Mouse (Mus musculus) ES-E14 (cell line): ENCODE measurements around the gene Enpp1. TPM values are rescaled to one million over a fixed set of nuclear protein-coding genes. Genes with fewer than 3 reads are reported as not detected.

Experiments
- DNase-seq: peaks from one replicate; pipeline ENCODE4 v3.0.0-alpha.2; 2013; ENCODE audit warnings: low read depth, low spot score
- H3K27ac ChIP-seq: 2 replicates; pipeline ENCODE4 v1.5.1; 2012; ENCODE audit warnings: low read depth, mild to moderate bottlenecking, low read length, moderate library complexity, mixed read lengths; ENCODE audit not compliant: poor library complexity, insufficient read depth, severe bottlenecking
- H3K36me3 ChIP-seq: 2 replicates; pipeline ENCODE4 v1.6.1; 2012; ENCODE audit warnings: mild to moderate bottlenecking, low read length, moderate library complexity, mixed read lengths; ENCODE audit not compliant: control insufficient read depth, poor library complexity, insufficient read depth, severe bottlenecking
- H3K4me1 ChIP-seq, 2 experiments: fragments of 150-350 bp in 1 of 2; sonication (generic) in 1 of 2; 2 replicates each; pipeline ENCODE4 v1.6.1; 2012; ENCODE audit warnings: low read length in 2 of 2, mild to moderate bottlenecking in 1 of 2, mixed read lengths in 1 of 2; ENCODE audit not compliant: control insufficient read depth in 2 of 2, insufficient read depth in 2 of 2, poor library complexity in 1 of 2
- H3K4me3 ChIP-seq, 2 experiments: fragments of 150-350 bp in 1 of 2; sonication (generic) in 1 of 2; 2 replicates each; pipeline ENCODE4 v1.5.1; 2012; ENCODE audit warnings: low read length in 2 of 2, low read depth in 1 of 2, mild to moderate bottlenecking in 1 of 2, mixed read lengths in 1 of 2; ENCODE audit not compliant: insufficient read depth in 1 of 2, poor library complexity in 1 of 2, severe bottlenecking in 1 of 2
- H3K9ac ChIP-seq: 2 replicates; pipeline ENCODE4 v1.6.1; 2012; ENCODE audit warnings: low read depth, mild to moderate bottlenecking, low read length, mixed read lengths; ENCODE audit not compliant: poor library complexity, insufficient read depth, severe bottlenecking
- H3K9me3 ChIP-seq: fragments of 150-350 bp; sonication (generic); 2 replicates; pipeline ENCODE4 v1.6.1; 2012; ENCODE audit warnings: low read depth, mild to moderate bottlenecking, low read length; ENCODE audit not compliant: control insufficient read depth, insufficient read depth
- CHD2 ChIP-seq: IDR thresholded peaks from 2 replicates; pipeline ENCODE4 v1.6.1; 2014; ENCODE audit warnings: mild to moderate bottlenecking, low read depth, low read length, inconsistent platforms
- HCFC1 ChIP-seq: IDR thresholded peaks from 2 replicates; pipeline ENCODE4 v1.6.1; 2012; ENCODE audit warnings: low read length, inconsistent platforms, borderline replicate concordance; ENCODE audit not compliant: insufficient read depth
- MAFK ChIP-seq: IDR thresholded peaks from 2 replicates; pipeline ENCODE4 v1.6.1; 2014; ENCODE audit warnings: mild to moderate bottlenecking, low read depth, low read length, inconsistent platforms; ENCODE audit not compliant: insufficient read depth
- ZC3H11A ChIP-seq: IDR thresholded peaks from 2 replicates; pipeline ENCODE4 v1.6.1; 2012; ENCODE audit warnings: low read depth, mild to moderate bottlenecking, inconsistent platforms, low read length, borderline replicate concordance
- ZNF384 ChIP-seq: IDR thresholded peaks from 2 replicates; pipeline ENCODE4 v1.6.1; 2012; ENCODE audit warnings: low read depth, low read length, inconsistent platforms
- in situ Hi-C, 2 experiments: fragments of 600-800 bp; cut with MboI; formaldehyde crosslinking; loops; one replicate each; pipeline ENCODE4 v1.15.1; 2025; ENCODE audit warnings: low sequenced_read_pairs in 2 of 2, inconsistent platforms in 1 of 2; ENCODE audit not compliant: unreplicated experiment in 2 of 2
- total RNA-seq: library from RNA; depleted of rRNA; stranded (reverse); fragments of 300-350 nt; gene quantifications from 2 replicates; pipeline ENCODE4 v1.2.3, GENCODE M21; 2012

Enpp1 gene
- total RNA-seq, 1 experiment: 0.62 TPM

GRCm38 (mm10) chr10:24738456-24738855, 26.5 kb upstream of the Enpp1 start:
- H3K9me3 ChIP-seq: no peaks in the 10 kb centered on the region
- in situ Hi-C loops: no loop called here
- no peaks in the 10 kb centered on the region for H3K36me3 ChIP-seq
- no peak for TF ChIP-seq HCFC1
- TF ChIP-seq CHD2: no peak
- no peak for TF ChIP-seq ZC3H11A
- TF ChIP-seq MAFK: no peak
- TF ChIP-seq ZNF384: no peak
- H3K4me3 ChIP-seq: no peak overlapping the region
- no peak overlapping the region for H3K27ac ChIP-seq
- no peaks in the 10 kb centered on the region for H3K4me1 ChIP-seq
- no peak for DNase-seq
- no peak overlapping the region for H3K9ac ChIP-seq

- no peaks in the 10 kb centered on the region for H3K9me3 ChIP-seq
- H3K27ac ChIP-seq: no peak overlapping the region
- no peak overlapping the region for H3K4me3 ChIP-seq
- no peak overlapping the region for H3K9ac ChIP-seq
- in situ Hi-C loops: no loop called here
- no peak for DNase-seq
- TF ChIP-seq HCFC1 (no peak), ZC3H11A (no peak), MAFK (no peak)
- H3K4me1 ChIP-seq: no peaks in the 10 kb centered on the region
- no peaks in the 10 kb centered on the region for H3K36me3 ChIP-seq
These were observed 23.2 kb upstream of the Enpp1 start for GRCm38 (mm10) chr10:24735027-24735777.

DNA sequence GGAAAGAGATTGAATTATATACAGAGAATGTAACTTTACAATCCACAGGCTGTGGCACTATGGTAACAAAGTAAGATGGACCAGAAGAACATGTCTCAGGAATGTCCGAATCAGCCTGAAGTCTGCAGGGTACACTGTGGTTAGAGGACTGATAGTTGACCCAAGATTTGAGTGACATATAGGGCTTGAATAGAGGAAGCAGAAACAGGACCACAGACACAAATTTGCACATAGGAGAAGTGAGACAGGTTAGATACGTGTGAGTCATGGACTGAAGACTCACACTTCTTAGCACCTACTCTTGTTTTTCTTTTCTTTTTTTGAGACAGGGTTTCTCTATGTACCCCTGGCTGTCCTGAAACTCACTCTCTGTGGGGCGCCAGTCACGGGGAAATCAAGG, 15.5 kb upstream of the Enpp1 start:
- H3K27ac ChIP-seq: no peak overlapping the region
- no peaks in the 10 kb centered on the region for H3K4me1 ChIP-seq
- no peak overlapping the region for H3K4me3 ChIP-seq
- no peaks in the 10 kb centered on the region for H3K36me3 ChIP-seq
- TF ChIP-seq ZNF384 (no peak), CHD2 (no peak), HCFC1 (no peak), MAFK (no peak), ZC3H11A (no peak)
- in situ Hi-C loops: no loop called here
- H3K9me3 ChIP-seq: no peaks in the 10 kb centered on the region
- DNase-seq: no peak
- no peak overlapping the region for H3K9ac ChIP-seq

- no peaks in the 10 kb centered on the region for H3K4me1 ChIP-seq
- H3K4me3 ChIP-seq: no peak overlapping the region
- H3K9ac ChIP-seq: no peak overlapping the region
- H3K9me3 ChIP-seq: no peaks in the 10 kb centered on the region
- H3K27ac ChIP-seq: no peak overlapping the region
- in situ Hi-C loops: no loop called here
- H3K36me3 ChIP-seq: no peaks in the 10 kb centered on the region
- no peak for DNase-seq
- no peak for TF ChIP-seq HCFC1
- no peak for TF ChIP-seq MAFK
- no peak for TF ChIP-seq ZC3H11A
- no peak for TF ChIP-seq ZNF384
- no peak for TF ChIP-seq CHD2
These were observed 13.2 kb upstream of the Enpp1 start for GRCm38 (mm10) chr10:24725197-24725596.

- Histone ChIP-seq H3K36me3 (no peaks in the 10 kb centered on the region), H3K9ac (no peak overlapping the region), H3K4me1 (no peaks in the 10 kb centered on the region), H3K4me3 (no peak overlapping the region), H3K9me3 (no peaks in the 10 kb centered on the region), H3K27ac (no peak overlapping the region)
- no peak for DNase-seq
- TF ChIP-seq HCFC1: no peak
- no peak for TF ChIP-seq ZC3H11A
- no peak for TF ChIP-seq CHD2
- TF ChIP-seq MAFK: no peak
- no peak for TF ChIP-seq ZNF384
- in situ Hi-C loops: no loop called here
These were observed 9.9 kb upstream of the Enpp1 start for GRCm38 (mm10) chr10:24721841-24722240.
